Mouse (Mus musculus) hindbrain, embryonic 11.5 days (tissue): Measurements from ENCODE around the gene Zfand2b. TPM values are rescaled to one million over a fixed set of nuclear protein-coding genes. Genes with fewer than 3 reads are reported as not detected.

Experiments
- ATAC-seq: fragments of 200-750 bp; cut with Nextera tagmentation; 2 replicates; pipeline ENCODE4 v1.8.0; 2017; ENCODE audit warnings: mild to moderate bottlenecking, moderate TSS enrichment, moderate library complexity; ENCODE audit not compliant: low FRiP score
- DNase-seq: peaks from one replicate; pipeline ENCODE4 v3.0.0-alpha.2; 2015; ENCODE audit warnings: low spot score
- H3K27ac ChIP-seq: fragments of 300-500 bp; sonication (generic); 2 replicates; pipeline ENCODE4 v1.5.1; 2014; ENCODE audit warnings: mild to moderate bottlenecking, low read depth, low read length
- H3K27me3 ChIP-seq: fragments of 300-500 bp; sonication (generic); 2 replicates; pipeline ENCODE4 v1.6.1; 2014; ENCODE audit warnings: mild to moderate bottlenecking, low read length, moderate library complexity, mixed read lengths; ENCODE audit not compliant: control insufficient read depth, insufficient read depth
- H3K36me3 ChIP-seq: fragments of 300-500 bp; sonication (generic); 2 replicates; pipeline ENCODE4 v1.6.1; 2014; ENCODE audit warnings: mild to moderate bottlenecking, low read length, moderate library complexity, mixed read lengths; ENCODE audit not compliant: control insufficient read depth, insufficient read depth
- H3K4me1 ChIP-seq: fragments of 300-500 bp; sonication (generic); replicated peaks from 2 replicates; pipeline ENCODE4 v1.6.1; 2014; ENCODE audit warnings: low read length, mixed read lengths; ENCODE audit not compliant: control insufficient read depth, insufficient read depth
- H3K4me2 ChIP-seq: fragments of 300-500 bp; sonication (generic); replicated peaks from 2 replicates; pipeline ENCODE4 v1.6.1; 2014; ENCODE audit warnings: mild to moderate bottlenecking, low read depth, low read length
- H3K4me3 ChIP-seq: fragments of 300-500 bp; sonication (generic); 2 replicates; pipeline ENCODE4 v1.5.1; 2014; ENCODE audit warnings: low read depth, low read length
- H3K9ac ChIP-seq: fragments of 300-500 bp; sonication (generic); 2 replicates; pipeline ENCODE4 v1.6.1; 2014; ENCODE audit warnings: low read depth, low read length
- H3K9me3 ChIP-seq: fragments of 300-500 bp; sonication (generic); 2 replicates; pipeline ENCODE4 v1.6.1; 2016; ENCODE audit warnings: low read length; ENCODE audit not compliant: control insufficient read depth
- WGBS: fragments of 180-500 bp; shearing (Covaris S2); extraction: QIAGEN DNeasy Blood & Tissue Kit; methylation state at CpG from one replicate; pipeline ENCODE4 v1.1.7; 2014; 5-methylcytosine and 5-hydroxymethylcytosine counted together
- polyA plus RNA-seq: library from polyadenylated mRNA; unstranded; fragments of >200 nt; fragmentation: Nextera tagmentation; extraction: Ambion mirVana; gene quantifications from 2 replicates; pipeline ENCODE4 v1.2.1, GENCODE M21; 2014

Gene Zfand2b
- polyA plus RNA-seq: 37.4 and 37.7 TPM in 2 replicates

GRCm38 (mm10) chr1:75168472-75169464 lies at the start of gene Zfand2b:
Gene Zfand2b (plus strand): TSS chr1:75168646.
- peak within 1 kb of the TSS; percentile 68 for H3K4me3 ChIP-seq

GRCm38 (mm10) chr1:75122211-75122610 lies 46.2 kb upstream of the Zfand2b start:
- Histone ChIP-seq H3K9me3 (no peaks in the 10 kb centered on the region), H3K36me3 (no peaks in the 10 kb centered on the region), H3K9ac (no peak overlapping the region), H3K27me3 (no peaks in the 10 kb centered on the region), H3K4me1 (0 out of 2 replicates have a peak, but pooled peaks cover 2% of the 10 kb centered on the region), H3K4me3 (no peak overlapping the region), H3K4me2 (no peak overlapping the region), H3K27ac (no peak overlapping the region)
- ATAC-seq (no peak), DNase-seq (no peak)
- WGBS: 84% methylated on average over 3 of the region's 3 CpGs

More at GRCm38 (mm10) chr1:75168472-75169464, at the start of gene Zfand2b:
- ATAC-seq (peak; percentile 99), DNase-seq (peak; percentile 95)
- H3K4me2 ChIP-seq: peak within 1 kb of the TSS; percentile 51
- H3K36me3 ChIP-seq: 0 out of 2 replicates have a peak, but pooled peaks cover 2% of the 10 kb centered on the region
- H3K4me1 ChIP-seq: 0 out of 2 replicates have a peak, but pooled peaks cover 4% of the 10 kb centered on the region
- H3K27me3 ChIP-seq: no peaks in the 10 kb centered on the region
- H3K9me3 ChIP-seq: no peaks in the 10 kb centered on the region
- H3K27ac ChIP-seq: peak within 1 kb of the TSS; percentile 79
- peak within 1 kb of the TSS; percentile 68 for H3K9ac ChIP-seq
- WGBS: under 1% methylated on average over 55 of the region's 59 CpGs

- H3K36me3 ChIP-seq: no peaks in the 10 kb centered on the region
- no peaks in the 10 kb centered on the region for H3K9me3 ChIP-seq
- no peaks in the 10 kb centered on the region for H3K27me3 ChIP-seq
- 0 out of 2 replicates have a peak, but pooled peaks cover 2% of the 10 kb centered on the region for H3K4me1 ChIP-seq
- peak; percentile 99 for DNase-seq
- peak within 1 kb of the TSS; percentile 70 for H3K9ac ChIP-seq
- WGBS: 2% methylated on average over 55 of the region's 56 CpGs
- H3K4me3 ChIP-seq: peak within 1 kb of the TSS; percentile 46
- peak; percentile 96 for ATAC-seq
- H3K27ac ChIP-seq: peak within 1 kb of the TSS; percentile 84
- peak within 1 kb of the TSS; percentile 39 for H3K4me2 ChIP-seq
Observed at GRCm38 (mm10) chr1:75124346-75125321, 43.8 kb upstream of the Zfand2b start, which contains the start of gene Nhej1. Gene Nhej1 (minus strand): TSS chr1:75125200.

DNA sequence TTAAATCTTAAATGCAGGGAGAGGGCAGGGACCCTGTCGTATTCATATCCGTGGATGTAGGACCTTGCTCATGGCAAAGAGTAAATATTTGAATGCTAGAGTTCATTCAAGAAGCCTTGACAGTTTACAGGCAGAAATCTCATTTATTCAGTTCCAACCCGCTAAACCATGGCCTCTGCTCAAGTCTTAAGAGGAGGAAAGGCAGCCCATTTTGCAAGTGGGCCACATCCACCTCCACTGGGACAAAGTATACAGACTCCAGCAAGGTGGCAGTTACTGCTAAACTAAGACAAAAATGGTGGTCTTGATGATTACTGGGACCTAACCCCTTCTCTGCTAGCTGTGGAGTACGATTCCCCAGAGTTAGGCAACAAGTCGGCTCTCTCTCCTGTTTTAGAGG lies 43.0 kb upstream of the Zfand2b start:
- H3K4me1 ChIP-seq: 0 out of 2 replicates have a peak, but pooled peaks cover 2% of the 10 kb centered on the region
- ATAC-seq (0 out of 2 replicates have a peak, but pooled peaks have one; percentile 20), DNase-seq (no peak)
- peak overlapping the region; percentile 46 for H3K4me3 ChIP-seq
- H3K4me2 ChIP-seq: peak overlapping the region; percentile 39
- no peaks in the 10 kb centered on the region for H3K9me3 ChIP-seq
- H3K36me3 ChIP-seq: no peaks in the 10 kb centered on the region
- H3K9ac ChIP-seq: no peak overlapping the region; the same call in 1 of the 2 replicates
- H3K27me3 ChIP-seq: no peaks in the 10 kb centered on the region
- no peak overlapping the region; the same call in 1 of the 2 replicates for H3K27ac ChIP-seq
- WGBS: 44% methylated on average over 5 of the region's 5 CpGs

DNA sequence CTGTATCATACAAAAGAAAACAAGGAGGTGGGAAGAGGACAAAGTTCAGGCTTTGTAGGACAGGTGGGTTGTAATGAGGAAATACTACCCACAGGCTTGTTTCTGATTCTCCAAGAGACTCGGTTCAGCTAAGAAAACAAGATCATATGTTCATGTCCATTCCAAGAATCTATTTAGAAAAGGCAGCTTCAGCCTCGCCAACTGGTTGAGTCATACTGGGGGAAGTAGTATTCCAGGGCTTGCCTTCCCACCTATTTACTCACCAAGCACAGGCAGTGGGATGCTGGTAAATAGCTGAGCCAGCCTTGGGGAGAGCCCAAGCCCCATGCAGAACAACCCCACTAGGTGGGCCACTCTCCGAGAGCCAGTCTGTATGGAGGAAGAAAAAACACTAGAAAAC lies 39.8 kb upstream of the Zfand2b start:
- Histone ChIP-seq H3K4me2 (no peak overlapping the region), H3K27ac (no peak overlapping the region), H3K9me3 (no peaks in the 10 kb centered on the region), H3K9ac (no peak overlapping the region), H3K36me3 (no peaks in the 10 kb centered on the region), H3K27me3 (no peaks in the 10 kb centered on the region), H3K4me1 (0 out of 2 replicates have a peak, but pooled peaks cover 2% of the 10 kb centered on the region), H3K4me3 (no peak overlapping the region)
- WGBS: 78% methylated on average over 3 of the region's 3 CpGs
- DNase-seq: no peak
- no peak for ATAC-seq

GRCm38 (mm10) chr1:75133421-75134207 lies 34.8 kb upstream of the Zfand2b start, which contains the start of gene Slc23a3:
Gene Slc23a3 (minus strand): TSS chr1:75133890.
- DNase-seq (no peak), ATAC-seq (no peak)
- Histone ChIP-seq H3K9ac (no peak within 1 kb of the TSS), H3K27ac (no peak within 1 kb of the TSS), H3K27me3 (no peaks in the 10 kb centered on the region), H3K4me2 (no peak within 1 kb of the TSS), H3K36me3 (peaks cover 6% of the 10 kb centered on the region; the same call in 1 of the 2 replicates), H3K9me3 (no peaks in the 10 kb centered on the region), H3K4me3 (no peak within 1 kb of the TSS), H3K4me1 (no peaks in the 10 kb centered on the region)
- WGBS: 74% methylated on average over 12 of the region's 12 CpGs

DNA sequence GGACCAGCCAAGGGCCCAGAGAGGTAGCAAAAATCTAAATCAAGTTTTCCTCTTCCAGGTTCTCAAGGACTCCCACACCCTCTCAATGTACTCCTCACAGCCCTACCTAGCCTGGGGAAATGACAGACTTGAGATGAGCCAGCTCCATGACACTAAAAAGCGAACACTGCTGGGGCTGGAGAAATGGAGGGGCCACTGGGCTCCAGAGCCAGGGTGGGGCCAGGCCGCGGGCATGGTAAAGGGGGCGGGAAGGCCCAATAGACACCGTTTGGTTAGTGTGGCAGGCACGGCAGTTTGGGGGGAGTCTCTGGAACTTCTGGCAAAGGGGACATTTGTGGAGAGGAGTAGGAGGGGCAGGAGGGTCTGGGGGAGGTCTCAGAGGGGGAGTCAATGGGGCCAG lies 32.2 kb upstream of the Zfand2b start:
- no peak for DNase-seq
- Histone ChIP-seq H3K4me3 (no peak overlapping the region), H3K36me3 (peaks cover 8% of the 10 kb centered on the region; the same call in 1 of the 2 replicates), H3K9me3 (no peaks in the 10 kb centered on the region), H3K4me2 (no peak overlapping the region), H3K9ac (no peak overlapping the region), H3K4me1 (0 out of 2 replicates have a peak, but pooled peaks cover 3% of the 10 kb centered on the region), H3K27ac (no peak overlapping the region), H3K27me3 (no peaks in the 10 kb centered on the region)
- ATAC-seq: no peak
- 82% methylated on average over 6 of the region's 6 CpGs for WGBS
